Mouse (Mus musculus): ENCODE results near the gene Mdm2.

The Mdm2 gene

GRCm38 (mm10) chr10:117642491-117643262, 67.9 kb downstream of the Mdm2 start:
- DNase-seq (ENCODE audit: low spot score in 2 of 2) = no peak

GRCm38 (mm10) chr10:117642201-117642450, 68.4 kb downstream of the Mdm2 start:
- DNase-seq (ENCODE audit: low spot score in 2 of 2) = no peak

GRCm38 (mm10) chr10:117641400-117642200, 69.0 kb downstream of the Mdm2 start:
- no peak for DNase-seq (ENCODE audit: low spot score in 2 of 2)

- DNase-seq (ENCODE audit: low spot score in 2 of 2) = no peak
Observed at GRCm38 (mm10) chr10:117640595-117641078, 69.9 kb downstream of the Mdm2 start.

- no peak for DNase-seq (ENCODE audit: low spot score in 2 of 2)
Observed at GRCm38 (mm10) chr10:117639899-117640594, 70.5 kb downstream of the Mdm2 start.

GRCm38 (mm10) chr10:117639221-117639599, 71.3 kb downstream of the Mdm2 start:
- DNase-seq (ENCODE audit: low spot score in 2 of 2) = no peak
